Mouse (Mus musculus): ENCODE measurements at regions not wholly inside any gene's neighbourhood (a gene's known extent, or its start where the extent isn't known, plus 50 kb on each side); places are given as distances from the start of the nearest gene placed in this dataset.
A peak's percentile ranks its signal among the peaks of the same experiment; 100 is the strongest.

- no peak for ATAC-seq
Observed at GRCm38 (mm10) chr5:102295564-102295963, 185.6 kb upstream of the Arhgap24 start.

- no peak for ATAC-seq
Observed at GRCm38 (mm10) chr5:102306309-102306708, 174.9 kb upstream of the Arhgap24 start.

GRCm38 (mm10) chr5:102306718-102307117, 174.5 kb upstream of the Arhgap24 start:
- ATAC-seq, result no peak

- ATAC-seq, result no peak
Observed at GRCm38 (mm10) chr5:102311570-102311969, 169.6 kb upstream of the Arhgap24 start.

GRCm38 (mm10) chr5:102328197-102328784, 152.9 kb upstream of the Arhgap24 start:
- ATAC-seq, result no peak

GRCm38 (mm10) chr5:102333894-102334293, 147.3 kb upstream of the Arhgap24 start:
- no peak for ATAC-seq

GRCm38 (mm10) chr5:102334442-102335197, 146.6 kb upstream of the Arhgap24 start:
- no peak for ATAC-seq

- ATAC-seq, result no peak
Observed at GRCm38 (mm10) chr5:102366481-102366880, 114.7 kb upstream of the Arhgap24 start.

GRCm38 (mm10) chr5:102373309-102373971, 107.8 kb upstream of the Arhgap24 start:
- ATAC-seq, result peak; percentile 98

- ATAC-seq, result no peak
Observed at GRCm38 (mm10) chr5:102373972-102374755, 107.0 kb upstream of the Arhgap24 start.

GRCm38 (mm10) chr5:102375339-102375738, 105.9 kb upstream of the Arhgap24 start:
- no peak for ATAC-seq

- no peak for ATAC-seq
Observed at GRCm38 (mm10) chr5:102393941-102394340, 87.2 kb upstream of the Arhgap24 start.

- no peak for ATAC-seq
Observed at GRCm38 (mm10) chr5:102395608-102396146, 85.5 kb upstream of the Arhgap24 start.

GRCm38 (mm10) chr5:102399006-102399405, 82.2 kb upstream of the Arhgap24 start:
- ATAC-seq, result no peak

GRCm38 (mm10) chr5:102417642-102418041, 63.5 kb upstream of the Arhgap24 start:
- no peak for ATAC-seq

GRCm38 (mm10) chr5:102419089-102419488, 62.1 kb upstream of the Arhgap24 start:
- ATAC-seq, result no peak

GRCm38 (mm10) chr5:102424636-102425242, 56.5 kb upstream of the Arhgap24 start:
- no peak for ATAC-seq

GRCm38 (mm10) chr5:102428310-102428709, 52.9 kb upstream of the Arhgap24 start:
- no peak for ATAC-seq
